Mouse (Mus musculus): ENCODE measurements around the gene Gnmt. TPM values are rescaled to one million over a fixed set of nuclear protein-coding genes. Genes with fewer than 3 reads are reported as not detected.

Gene Gnmt
- polyA plus RNA-seq, 2 experiments: 18.3 to 31.2 TPM

DNA sequence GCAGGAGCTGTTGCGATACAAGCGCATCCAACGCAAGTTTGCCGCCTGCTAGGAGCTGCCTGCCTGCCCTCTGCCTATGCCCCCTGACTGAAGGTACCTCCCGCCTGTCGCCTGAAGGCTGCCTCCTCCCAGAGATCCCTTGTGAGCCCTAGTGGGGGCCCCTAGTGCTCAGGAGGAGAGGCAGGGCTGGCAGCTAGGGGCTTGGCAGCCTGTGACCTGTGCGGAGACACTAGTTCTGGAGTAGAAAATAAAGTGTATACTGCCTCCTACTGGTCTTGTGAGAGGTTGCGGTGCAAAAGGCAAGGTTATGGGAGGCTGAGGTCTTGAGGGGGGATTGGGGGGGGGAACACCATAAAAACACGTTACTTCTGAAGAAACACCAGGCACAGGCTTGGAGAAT is 3.7 kb downstream of the Gnmt start:
- no peak overlapping the region for H3K4me2 ChIP-seq (ENCODE audit: low read depth)
- no peaks in the 10 kb centered on the region; the same call in 1 of the 2 replicates for H3K27me3 ChIP-seq (ENCODE audit: control insufficient read depth, insufficient read depth, low read length)
- H3K4me1 ChIP-seq (replicated peaks; ENCODE audit: control insufficient read depth in 2 of 2, insufficient read depth in 2 of 2, low read length in 1 of 2): no peaks in the 10 kb centered on the region
- no peak overlapping the region for H3K27ac ChIP-seq
- H3K36me3 ChIP-seq (replicated peaks; ENCODE audit: control insufficient read depth, insufficient read depth, low read depth): peaks cover 2% of the 10 kb centered on the region; the same call in 1 of the 2 replicates
- H3K9me3 ChIP-seq (ENCODE audit: control insufficient read depth, low read length): no peaks in the 10 kb centered on the region
- no peak overlapping the region for H3K9ac ChIP-seq (replicated peaks)
- TF ChIP-seq CTCF (IDR thresholded peaks at IDR 0.05; ENCODE audit: low read depth): peak; percentile 76
- TF ChIP-seq EP300 (IDR thresholded peaks at IDR 0.05; ENCODE audit: low read depth): no peak
- ATAC-seq (ENCODE audit: insufficient read depth) (no peak), DNase-seq (ENCODE audit: low read depth in 3 of 3, low spot score in 3 of 3) (no peak)
- no peak overlapping the region for H3K4me3 ChIP-seq (ENCODE audit: insufficient read depth in 1 of 2, low read depth in 2 of 2, low read length in 2 of 2)
- 69% methylated on average over 9 of the region's 9 CpGs for WGBS (ENCODE audit: insufficient replicate concordance)

DNA sequence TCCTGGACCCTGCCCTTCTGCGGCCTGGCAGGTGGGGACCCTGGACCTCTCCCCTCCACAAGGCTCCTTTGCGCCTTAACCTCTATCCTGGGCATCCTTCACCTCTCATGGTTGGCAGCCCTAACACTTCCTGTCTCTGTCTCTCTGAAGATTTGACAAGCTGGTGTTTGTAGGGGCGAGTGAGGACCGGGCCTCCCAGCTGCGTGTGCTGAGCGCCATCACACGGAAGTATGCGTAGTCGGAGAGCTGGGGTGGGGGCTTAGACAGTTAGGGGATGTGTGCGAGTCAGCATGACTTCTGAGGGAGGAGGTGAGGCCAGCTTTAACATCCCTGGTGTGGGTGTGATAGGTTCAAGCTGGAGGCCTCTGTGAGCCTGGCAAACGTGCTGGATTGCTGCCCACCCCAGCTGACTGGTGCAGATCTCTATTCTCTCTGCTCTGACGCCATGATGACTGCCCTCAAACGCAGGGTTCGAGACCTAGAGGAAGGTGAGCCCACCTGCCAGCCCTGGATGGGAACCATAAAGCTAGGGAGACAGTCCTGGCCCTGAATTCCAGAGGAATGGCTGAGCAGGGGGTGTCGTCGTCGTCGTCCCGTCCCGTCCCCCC is 4.4 kb downstream of the Gnmt start:
- no peak overlapping the region for H3K4me2 ChIP-seq (ENCODE audit: low read depth)
- H3K9ac ChIP-seq (replicated peaks): no peak overlapping the region
- no peak for TF ChIP-seq EP300 (IDR thresholded peaks at IDR 0.05; ENCODE audit: low read depth)
- no peak for TF ChIP-seq CTCF (IDR thresholded peaks at IDR 0.05; ENCODE audit: low read depth)
- no peaks in the 10 kb centered on the region; the same call in 1 of the 2 replicates for H3K27me3 ChIP-seq (ENCODE audit: control insufficient read depth, insufficient read depth, low read length)
- DNase-seq (ENCODE audit: low read depth in 3 of 3, low spot score in 3 of 3) (no peak), ATAC-seq (ENCODE audit: insufficient read depth) (no peak)
- H3K27ac ChIP-seq: no peak overlapping the region
- H3K36me3 ChIP-seq (replicated peaks; ENCODE audit: control insufficient read depth, insufficient read depth, low read depth): peaks cover 2% of the 10 kb centered on the region; the same call in 1 of the 2 replicates
- 75% methylated on average over 17 of the region's 20 CpGs for WGBS (ENCODE audit: insufficient replicate concordance)
- H3K9me3 ChIP-seq (ENCODE audit: control insufficient read depth, low read length): no peaks in the 10 kb centered on the region
- H3K4me3 ChIP-seq (ENCODE audit: insufficient read depth in 1 of 2, low read depth in 2 of 2, low read length in 2 of 2): no peak overlapping the region
- no peaks in the 10 kb centered on the region for H3K4me1 ChIP-seq (replicated peaks; ENCODE audit: control insufficient read depth in 2 of 2, insufficient read depth in 2 of 2, low read length in 1 of 2)

DNA sequence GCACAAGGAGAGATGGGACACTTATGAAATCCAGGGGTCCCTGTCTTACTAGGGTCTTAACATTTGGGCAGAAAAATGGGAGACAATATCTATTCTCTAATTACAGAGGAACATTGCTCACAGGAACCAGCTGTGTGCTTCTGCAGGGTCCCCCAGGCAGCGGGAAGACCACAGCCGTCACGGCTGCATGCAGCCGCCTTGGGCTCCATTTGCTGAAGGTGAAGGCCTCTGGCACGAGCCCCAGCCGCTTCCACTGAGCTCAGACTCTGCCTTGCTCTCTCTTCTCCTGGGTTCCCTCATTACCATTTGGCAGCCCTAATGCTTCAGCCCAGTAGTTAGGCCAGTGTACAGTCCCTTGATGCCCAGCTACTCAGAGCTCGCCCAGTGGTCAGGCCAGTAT is 7.9 kb downstream of the Gnmt start:
- WGBS (ENCODE audit: insufficient replicate concordance): 78% methylated on average over 7 of the region's 7 CpGs
- peaks cover 2% of the 10 kb centered on the region; the same call in 1 of the 2 replicates for H3K36me3 ChIP-seq (replicated peaks; ENCODE audit: control insufficient read depth, insufficient read depth, low read depth)

DNA sequence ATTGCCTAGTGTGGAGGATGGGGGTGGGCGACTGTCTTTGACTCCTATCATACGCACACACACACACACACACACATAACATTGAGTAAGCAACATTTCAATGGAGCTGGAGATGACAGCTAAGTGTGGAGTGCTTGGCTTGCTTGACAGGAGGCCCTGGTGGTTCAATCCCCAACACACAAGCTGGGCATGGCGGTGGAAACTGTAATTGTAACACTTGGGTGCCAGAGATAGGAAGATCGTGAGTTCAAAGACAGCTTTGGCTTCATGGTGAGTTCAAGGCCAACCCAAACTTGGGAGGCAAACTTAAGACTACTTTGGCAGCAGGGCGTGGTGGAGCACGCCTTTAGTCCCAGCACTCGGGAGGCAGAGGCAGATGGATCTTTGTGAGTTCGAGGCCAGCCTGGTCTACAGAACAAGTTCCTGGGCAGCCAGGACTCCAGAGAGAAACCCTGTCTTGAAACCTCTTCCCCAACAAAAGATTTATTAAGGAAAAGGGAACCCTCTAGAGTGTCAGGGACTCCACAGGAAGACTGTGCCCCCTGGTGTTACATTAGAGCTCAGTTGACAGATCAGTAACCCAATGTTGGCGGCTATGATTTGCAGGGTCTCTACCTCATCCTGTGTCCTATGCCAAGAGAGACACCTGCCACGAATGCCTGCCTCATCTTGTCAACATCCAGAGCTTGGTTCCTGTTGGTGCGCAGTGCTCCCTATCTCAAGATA is 14.0 kb downstream of the Gnmt start:
- no peak overlapping the region for H3K9ac ChIP-seq (replicated peaks)
- 0 out of 2 replicates have a peak, but pooled peaks have one; percentile 9 for TF ChIP-seq CTCF (IDR thresholded peaks at IDR 0.05; ENCODE audit: low read depth)
- TF ChIP-seq EP300 (IDR thresholded peaks at IDR 0.05; ENCODE audit: low read depth): no peak
- no peaks in the 10 kb centered on the region for H3K9me3 ChIP-seq (ENCODE audit: control insufficient read depth, low read length)
- peaks cover 12% of the 10 kb centered on the region for H3K36me3 ChIP-seq (replicated peaks; ENCODE audit: control insufficient read depth, insufficient read depth, low read depth)
- peaks cover 3 to 8% of the 10 kb centered on the region in 2 experiments; a peak in 3 of 4 replicates for H3K4me1 ChIP-seq (replicated peaks; ENCODE audit: control insufficient read depth in 2 of 2, insufficient read depth in 2 of 2, low read length in 1 of 2)
- no peak overlapping the region for H3K27ac ChIP-seq
- WGBS (ENCODE audit: insufficient replicate concordance): 82% methylated on average over 11 of the region's 11 CpGs
- H3K4me3 ChIP-seq (ENCODE audit: insufficient read depth in 1 of 2, low read depth in 2 of 2, low read length in 2 of 2): no peak overlapping the region
- H3K27me3 ChIP-seq (ENCODE audit: control insufficient read depth, insufficient read depth, low read length): no peaks in the 10 kb centered on the region
- ATAC-seq (ENCODE audit: insufficient read depth) (no peak), DNase-seq (ENCODE audit: low read depth in 3 of 3, low spot score in 3 of 3) (peak in 1 of 3 experiments; percentile 39)
- no peak overlapping the region for H3K4me2 ChIP-seq (ENCODE audit: low read depth)

More for the DNA sequence above, 7.9 kb downstream of the Gnmt start:
- no peaks in the 10 kb centered on the region for H3K9me3 ChIP-seq (ENCODE audit: control insufficient read depth, low read length)
- no peaks in the 10 kb centered on the region for H3K4me1 ChIP-seq (replicated peaks; ENCODE audit: control insufficient read depth in 2 of 2, insufficient read depth in 2 of 2, low read length in 1 of 2)
- no peak overlapping the region for H3K4me2 ChIP-seq (ENCODE audit: low read depth)
- DNase-seq (ENCODE audit: low read depth in 3 of 3, low spot score in 3 of 3) (no peak), ATAC-seq (ENCODE audit: insufficient read depth) (no peak)
- TF ChIP-seq CTCF (IDR thresholded peaks at IDR 0.05; ENCODE audit: low read depth) (no peak), EP300 (IDR thresholded peaks at IDR 0.05; ENCODE audit: low read depth) (no peak)
- no peak overlapping the region for H3K4me3 ChIP-seq (ENCODE audit: insufficient read depth in 1 of 2, low read depth in 2 of 2, low read length in 2 of 2)
- no peaks in the 10 kb centered on the region for H3K27me3 ChIP-seq (ENCODE audit: control insufficient read depth, insufficient read depth, low read length)
- H3K9ac ChIP-seq (replicated peaks): no peak overlapping the region
- H3K27ac ChIP-seq: no peak overlapping the region

DNA sequence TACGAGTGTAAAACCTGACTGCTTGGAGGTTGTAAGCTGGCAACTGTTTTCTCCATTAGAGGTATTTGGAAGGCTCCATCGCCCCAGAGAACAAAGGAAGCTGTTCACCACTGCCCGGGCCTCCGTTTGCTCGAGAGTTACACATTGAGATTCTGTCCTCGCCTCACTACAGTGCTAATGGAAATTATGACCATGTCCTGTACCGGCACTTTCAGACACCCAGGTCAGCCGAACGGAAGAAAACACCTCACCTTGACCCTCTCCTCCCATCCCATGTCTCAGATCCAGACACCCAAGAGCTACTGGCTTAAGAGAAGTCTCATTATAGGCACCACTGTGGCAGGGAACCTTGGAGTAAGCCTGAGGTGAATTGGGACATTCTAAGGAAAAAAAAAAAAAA is 15.1 kb downstream of the Gnmt start:
- Histone ChIP-seq H3K9ac (replicated peaks) (no peak overlapping the region), H3K4me1 (replicated peaks; ENCODE audit: control insufficient read depth in 2 of 2, insufficient read depth in 2 of 2, low read length in 1 of 2) (peaks cover 3 to 8% of the 10 kb centered on the region in 2 experiments; a peak in 3 of 4 replicates), H3K4me2 (ENCODE audit: low read depth) (no peak overlapping the region), H3K36me3 (replicated peaks; ENCODE audit: control insufficient read depth, insufficient read depth, low read depth) (peaks cover 12% of the 10 kb centered on the region), H3K27me3 (ENCODE audit: control insufficient read depth, insufficient read depth, low read length) (no peaks in the 10 kb centered on the region), H3K27ac (no peak overlapping the region), H3K9me3 (ENCODE audit: control insufficient read depth, low read length) (no peaks in the 10 kb centered on the region), H3K4me3 (ENCODE audit: insufficient read depth in 1 of 2, low read depth in 2 of 2, low read length in 2 of 2) (no peak overlapping the region)
- DNase-seq (ENCODE audit: low read depth in 3 of 3, low spot score in 3 of 3): no peak
- TF ChIP-seq EP300 (IDR thresholded peaks at IDR 0.05; ENCODE audit: low read depth) (no peak), CTCF (IDR thresholded peaks at IDR 0.05; ENCODE audit: low read depth) (no peak)
- 87% methylated on average over 9 of the region's 9 CpGs for WGBS (ENCODE audit: insufficient replicate concordance)
- no peak for ATAC-seq (ENCODE audit: insufficient read depth)
